Mouse (Mus musculus) c-Kit-negative CD71-positive TER-119-positive erythroid progenitor cells, embryonic 14.5 days (primary cell): Measurements from ENCODE around the gene Ccnb2.
"Not testable (repeated sequence)": the region's sequence is repeated elsewhere in the genome, so short reads cannot be mapped to it uniquely, and the experiment has no call there.

ENCODE experiments used
- DNase-seq: peaks from one replicate; pipeline ENCODE4 v3.0.0-alpha.2; 2013; ENCODE audit warnings: low read depth, low spot score

Gene Ccnb2

DNA sequence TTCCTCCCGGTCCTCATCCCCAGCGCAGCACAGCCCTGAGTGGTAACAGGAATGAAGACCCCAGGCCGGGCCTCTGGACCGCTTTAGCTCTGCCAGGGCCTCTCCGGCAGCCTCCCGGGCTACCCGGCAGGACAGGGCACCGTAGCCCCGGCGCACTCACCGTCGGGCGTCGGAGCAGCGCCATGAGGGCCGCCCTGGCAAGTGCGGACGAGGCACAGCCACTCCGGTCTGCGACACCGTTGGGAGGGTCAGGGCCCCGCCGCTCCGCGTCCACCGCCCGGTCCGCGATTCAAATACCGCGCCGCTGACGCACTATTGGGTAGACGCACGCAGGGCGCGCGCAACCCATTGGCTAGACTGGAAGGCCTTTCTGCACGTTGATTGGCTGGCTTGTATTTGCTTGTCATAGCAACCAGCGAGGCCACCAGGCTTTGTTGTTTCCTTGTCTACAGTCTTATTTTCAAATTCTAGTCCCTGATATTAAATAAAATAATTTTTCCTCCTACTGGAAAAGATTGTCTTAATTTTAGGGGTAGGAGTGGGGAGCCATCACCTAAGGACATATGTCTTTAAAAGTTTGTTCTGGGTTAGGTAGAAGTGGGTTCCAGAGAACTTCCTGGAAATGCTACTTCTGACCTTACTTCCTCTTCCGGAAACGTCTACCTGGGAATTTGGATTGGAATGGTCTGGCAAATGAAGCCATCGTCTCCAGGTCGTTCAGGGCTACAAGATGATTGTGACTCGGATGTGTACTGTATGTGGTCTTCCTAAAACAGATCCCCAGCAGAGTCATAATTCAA, at the start of gene Ccnb2:
Gene Ccnb2 (minus strand): TSS at position 291 of the 800 bp plus-strand sequence.
- DNase-seq: peak; percentile 93

DNA sequence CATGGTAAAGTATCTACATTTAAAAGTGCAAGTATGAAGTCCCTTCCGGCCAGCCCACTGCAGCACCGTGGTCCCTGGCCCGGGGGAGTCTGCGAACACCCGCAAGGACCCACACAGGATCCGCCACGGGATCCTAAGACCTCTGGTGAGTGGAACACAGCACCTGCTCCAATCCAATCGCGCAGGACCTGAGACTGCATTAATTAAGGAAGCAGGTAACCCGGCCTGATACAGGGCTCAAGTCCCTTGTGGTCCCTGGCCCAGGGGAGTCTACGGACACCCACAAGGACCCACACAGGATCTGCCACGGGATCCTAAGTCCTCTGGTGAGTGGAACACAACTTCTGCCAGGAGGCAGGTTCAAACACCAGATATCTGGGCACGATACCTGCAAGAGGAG, 41.7 kb upstream of the Ccnb2 start:
- not testable (repeated sequence) for DNase-seq

- DNase-seq: no peak
These were observed 31.0 kb upstream of the Ccnb2 start for GRCm38 (mm10) chr9:70452371-70452770.

- DNase-seq: no peak
These were observed 27.7 kb upstream of the Ccnb2 start for GRCm38 (mm10) chr9:70449072-70449471.

- DNase-seq: no peak
These were observed 18.6 kb upstream of the Ccnb2 start for GRCm38 (mm10) chr9:70439959-70440358.

DNA sequence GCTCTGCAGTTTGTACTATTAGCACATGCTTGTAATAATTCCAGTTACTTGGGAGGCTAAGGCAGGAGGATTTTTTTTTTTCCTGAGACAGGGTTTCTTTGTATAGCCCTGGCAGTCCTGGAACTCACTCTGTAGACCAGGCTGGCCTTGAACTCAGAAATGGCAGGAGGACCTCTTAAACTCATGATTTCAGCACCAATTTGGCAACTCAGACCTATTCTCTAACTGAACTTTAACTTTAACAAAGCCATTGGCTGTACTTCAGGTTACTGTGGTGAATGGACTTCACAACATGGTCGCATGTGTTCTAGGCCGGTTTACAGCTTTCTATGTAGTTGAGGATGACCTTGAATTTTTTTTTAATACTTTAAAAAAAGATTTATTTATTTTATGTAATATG, 1.3 kb upstream of the Ccnb2 start:
- no peak for DNase-seq

DNA sequence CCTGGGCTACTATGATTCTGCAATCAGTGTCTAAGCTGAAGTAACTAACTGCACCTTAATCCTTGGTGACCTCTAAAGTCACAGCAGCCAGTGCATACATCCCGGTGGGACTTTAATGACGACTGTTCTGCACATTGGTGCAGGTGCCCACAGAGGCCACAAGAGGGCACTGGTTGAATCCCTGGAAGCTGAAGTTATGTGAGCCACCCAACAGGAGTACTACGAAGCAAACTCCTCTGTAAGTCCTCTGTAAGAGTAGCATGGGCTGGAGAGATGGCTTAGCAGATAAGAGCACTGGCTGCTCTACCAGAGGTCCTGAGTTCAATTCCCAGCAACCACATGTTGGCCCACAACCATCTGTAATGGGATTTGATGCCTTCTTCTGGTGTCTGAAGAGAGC, 4.9 kb downstream of the Ccnb2 start:
- peak; percentile 29 for DNase-seq

GRCm38 (mm10) chr9:70413038-70413437, 8.3 kb downstream of the Ccnb2 start:
- DNase-seq: no peak

DNA sequence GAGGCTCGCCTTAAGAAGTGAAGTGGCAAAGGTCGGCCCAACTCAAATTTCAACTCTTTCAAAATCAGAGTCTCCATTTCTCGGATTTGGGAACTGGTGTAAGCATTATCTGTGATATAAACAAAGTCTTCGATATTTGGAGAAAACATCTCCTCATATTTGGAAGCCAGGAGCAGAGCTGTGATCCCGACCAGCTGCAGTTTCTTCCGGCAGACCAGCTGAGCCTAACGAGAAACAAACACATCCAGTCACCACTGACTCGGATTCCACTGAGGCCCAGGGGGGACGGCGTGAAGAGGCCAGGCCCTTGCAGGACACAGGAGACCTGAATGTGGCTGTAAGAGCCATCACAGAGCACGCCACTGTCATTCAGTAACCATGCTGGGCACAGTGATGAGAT, 10.7 kb downstream of the Ccnb2 start:
- DNase-seq: no peak

- no peak for DNase-seq
These were observed 11.6 kb downstream of the Ccnb2 start for GRCm38 (mm10) chr9:70409743-70410142.

- DNase-seq: no peak
These were observed 12.6 kb downstream of the Ccnb2 start for GRCm38 (mm10) chr9:70408791-70409190.

DNA sequence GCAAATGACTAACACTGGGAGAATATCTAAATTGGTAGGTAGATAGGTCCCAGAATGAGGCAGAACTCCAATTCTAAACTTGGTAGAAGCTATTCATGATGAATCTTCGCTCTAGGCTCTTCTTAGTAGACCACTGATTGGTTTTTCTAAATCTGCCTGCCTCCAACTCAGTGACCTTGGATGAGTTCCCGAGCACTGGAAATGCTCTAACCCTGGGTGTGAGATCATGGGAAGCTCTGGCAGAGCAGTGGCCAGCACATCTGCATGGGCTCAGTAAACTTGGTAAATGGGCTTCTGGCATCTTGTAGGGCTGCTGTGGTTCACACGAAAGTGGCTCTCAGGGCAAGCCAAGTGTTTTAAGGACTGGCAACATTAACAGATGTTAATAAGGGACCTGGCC, 14.8 kb downstream of the Ccnb2 start:
- DNase-seq: no peak

- no peak for DNase-seq
These were observed 19.3 kb downstream of the Ccnb2 start for GRCm38 (mm10) chr9:70401937-70402539.

- no peak for DNase-seq
These were observed 25.3 kb downstream of the Ccnb2 start for GRCm38 (mm10) chr9:70396083-70396482.

GRCm38 (mm10) chr9:70395617-70396016, 25.7 kb downstream of the Ccnb2 start:
- no peak for DNase-seq

GRCm38 (mm10) chr9:70392563-70392907, 28.8 kb downstream of the Ccnb2 start:
- DNase-seq: no peak

GRCm38 (mm10) chr9:70391660-70392562, 29.4 kb downstream of the Ccnb2 start:
- DNase-seq: no peak

DNA sequence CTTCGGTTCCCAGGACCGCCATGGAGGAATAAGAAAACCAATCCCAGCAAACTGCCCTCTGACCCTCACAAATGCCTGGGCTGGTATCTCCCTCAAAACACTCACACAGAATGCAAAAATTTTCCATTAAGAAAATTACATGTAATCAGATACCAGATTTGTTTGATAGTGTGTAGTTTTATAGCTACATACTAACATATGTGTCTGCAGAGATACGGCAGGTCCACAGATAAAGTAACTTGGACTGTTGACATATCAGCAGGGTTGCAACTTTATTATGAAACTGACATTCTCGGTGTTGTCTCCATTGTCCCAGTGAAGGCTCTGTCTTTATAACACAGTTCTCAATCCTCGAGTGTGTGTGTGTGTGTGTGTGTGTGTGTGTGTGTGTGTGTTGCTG, 30.3 kb downstream of the Ccnb2 start:
- DNase-seq: no peak

DNA sequence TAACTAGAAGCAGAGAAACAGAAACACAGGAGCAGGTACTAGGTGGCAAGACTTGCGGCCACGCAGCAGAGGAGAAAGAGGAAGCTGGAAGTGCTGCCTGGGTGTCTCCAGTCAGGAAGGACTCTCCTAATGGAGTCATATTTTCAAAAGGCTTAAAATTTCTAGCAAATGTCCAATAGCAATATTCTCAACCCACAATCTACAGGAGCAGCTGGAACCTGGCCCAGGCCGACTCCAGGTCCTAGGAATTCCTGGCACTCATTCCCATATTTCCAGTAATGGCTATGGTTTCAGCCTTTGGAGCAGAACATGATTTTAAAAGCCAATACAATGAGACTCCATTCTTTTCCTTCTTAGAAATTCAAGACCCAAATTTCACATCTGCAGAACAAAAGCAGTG, 31.8 kb downstream of the Ccnb2 start:
- no peak for DNase-seq

GRCm38 (mm10) chr9:70387410-70388119, 33.8 kb downstream of the Ccnb2 start:
- no peak for DNase-seq

DNA sequence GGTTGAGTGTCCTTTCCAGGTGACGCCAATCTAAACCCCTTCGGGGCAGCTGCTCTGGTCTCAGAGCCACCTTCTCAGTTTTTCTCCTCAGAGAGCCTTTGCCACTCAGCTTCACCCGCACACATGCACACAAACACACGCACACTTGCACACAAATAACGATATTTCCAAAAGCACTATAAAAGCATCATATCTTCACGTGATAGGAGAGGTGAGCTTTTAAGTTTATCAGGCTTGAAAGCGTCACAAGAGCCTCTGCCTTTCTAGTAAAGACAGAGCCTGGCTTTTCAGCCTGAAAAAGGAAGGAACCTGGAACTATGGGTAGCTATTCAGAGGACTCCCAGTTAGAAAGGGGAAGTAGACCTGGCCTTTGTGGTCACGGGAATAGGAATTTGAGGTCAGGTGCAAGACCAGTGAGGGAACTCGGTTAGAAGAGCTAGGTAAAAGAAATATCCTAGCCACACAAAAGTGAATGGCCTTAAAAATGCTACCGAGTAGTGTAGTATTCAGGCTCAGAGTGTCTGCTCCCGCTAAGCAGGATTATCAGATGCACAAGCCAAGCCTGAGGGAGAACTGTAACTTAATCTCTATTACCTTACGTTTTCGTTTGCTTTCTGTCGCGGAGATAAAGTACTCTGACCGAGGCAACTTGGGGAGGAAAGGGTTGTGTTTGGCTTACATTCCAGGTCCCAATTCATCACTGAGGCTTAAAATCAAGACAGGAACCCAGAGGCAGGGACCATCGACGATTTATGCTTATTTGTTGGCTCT, 36.2 kb downstream of the Ccnb2 start:
- DNase-seq: no peak
